Mouse (Mus musculus) A20 (cell line): ENCODE measurements around the gene Vmn1r180.
A peak's percentile ranks its signal among the peaks of the same experiment; 100 is the strongest.
"Not testable (repeated sequence)": the region's sequence is repeated elsewhere in the genome, so short reads cannot be mapped to it uniquely, and the experiment has no call there.

Source experiments
- DNase-seq: peaks from one replicate; pipeline ENCODE4 v3.0.0-alpha.2; 2011; ENCODE audit warnings: low read depth, low spot score

The Vmn1r180 gene

DNA sequence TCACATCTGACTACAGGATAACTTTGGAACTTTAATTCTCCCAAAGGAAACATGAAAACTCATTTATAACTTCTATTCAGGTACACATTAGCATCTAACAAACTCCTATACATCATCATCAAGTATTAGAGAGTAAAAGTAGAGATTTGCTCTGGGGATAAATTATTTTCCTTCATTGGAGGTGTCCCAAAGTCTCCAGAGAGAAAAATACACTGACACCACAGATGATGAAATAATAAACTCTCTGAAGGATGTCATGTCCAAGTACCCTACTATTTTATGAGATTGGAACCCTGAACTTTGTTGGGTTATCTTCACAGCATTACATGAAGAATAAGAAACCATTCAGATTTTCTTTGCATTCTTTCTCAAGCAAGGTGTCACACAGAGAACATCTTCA is at the start of gene Vmn1r180:
TSS of gene Vmn1r180 (plus strand) at position 301 of the 400 bp plus-strand sequence.
- DNase-seq, result no peak

DNA sequence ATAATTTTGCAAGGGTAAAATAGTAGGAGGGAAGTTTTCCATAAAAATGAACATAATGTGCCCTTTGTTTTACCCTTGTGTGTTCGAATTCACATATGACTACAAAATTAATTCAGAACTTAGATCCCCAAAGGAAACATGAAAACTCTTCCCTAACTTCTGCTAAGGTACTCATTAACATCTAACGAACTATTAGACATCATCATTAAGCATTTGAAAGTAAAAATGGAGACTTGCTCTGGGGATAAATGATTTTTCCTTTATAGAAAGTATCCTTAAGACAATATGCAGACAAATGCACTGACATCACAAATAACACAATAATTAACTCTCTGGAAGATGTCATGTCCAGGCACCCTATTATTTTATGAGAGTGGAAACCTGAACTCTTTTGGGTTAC is 23.8 kb upstream of the Vmn1r180 start, which contains the start of gene Vmn1r179:
TSS of gene Vmn1r179 (plus strand) at position 301 of the 400 bp plus-strand sequence.
- no peak for DNase-seq

DNA sequence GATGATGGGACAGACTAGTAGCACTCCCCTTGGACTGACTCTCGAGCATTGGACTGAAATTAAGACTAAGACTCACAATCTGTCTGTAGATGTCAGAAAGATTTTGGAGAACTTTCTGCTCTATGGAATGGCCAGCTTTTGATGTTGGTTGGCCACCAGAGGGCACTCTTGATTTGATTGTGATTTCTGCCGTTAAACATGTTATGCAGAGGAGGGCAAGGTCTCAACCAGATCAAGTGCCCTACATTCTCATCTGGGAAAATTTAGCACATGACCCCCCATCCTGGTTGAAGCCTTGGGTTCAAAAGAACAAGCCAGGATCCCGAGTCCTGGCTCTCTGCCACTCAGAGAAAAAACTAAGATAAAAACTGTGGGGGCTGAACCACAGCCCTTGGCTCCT is 17.6 kb downstream of the Vmn1r180 start:
- peak; percentile 4 for DNase-seq

DNA sequence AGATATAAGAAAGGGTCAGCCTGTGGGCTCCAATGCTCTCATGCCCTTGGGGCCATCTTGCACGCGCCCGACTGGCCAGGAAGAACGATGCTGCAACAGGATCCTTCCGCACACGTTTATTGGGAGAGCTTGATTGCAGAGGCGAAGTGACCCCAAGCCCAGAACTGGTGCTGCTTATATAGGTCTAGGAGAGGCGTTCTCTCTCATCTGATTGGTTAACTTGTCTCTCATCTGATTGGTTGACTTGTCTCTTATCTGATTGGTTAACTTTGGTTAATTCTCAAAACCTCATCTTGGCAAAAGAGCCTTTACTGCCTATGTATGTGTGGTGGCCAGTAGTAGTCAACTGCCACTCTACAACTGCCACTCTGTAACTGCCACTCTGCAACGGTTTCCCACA is 23.9 kb downstream of the Vmn1r180 start, which contains the start of gene Vmn1r181:
TSS of gene Vmn1r181 (plus strand) at position 301 of the 400 bp plus-strand sequence.
- not testable (repeated sequence) for DNase-seq

DNA sequence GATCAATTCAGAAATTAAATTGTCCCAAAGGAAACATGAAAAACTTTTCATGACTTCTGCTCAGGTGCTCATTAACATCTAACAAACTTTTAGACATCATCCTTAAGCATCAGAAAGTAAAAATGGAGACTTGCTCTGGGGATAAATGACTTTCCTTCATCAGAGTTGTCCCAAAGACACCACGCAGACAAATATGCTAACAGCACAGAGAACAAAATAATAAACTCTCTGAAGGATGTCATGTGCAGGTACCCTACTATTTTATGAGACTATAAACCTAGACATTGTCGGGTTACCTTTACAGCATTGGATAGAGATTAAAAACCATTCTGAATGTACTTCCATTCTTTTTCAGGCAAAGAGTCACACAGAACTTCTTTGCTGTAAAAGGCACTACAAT is 51.0 kb downstream of the Vmn1r180 start, which contains the start of gene V1rd19:
TSS of gene V1rd19 (plus strand) at position 301 of the 400 bp plus-strand sequence.
- no peak for DNase-seq
